Mouse (Mus musculus) c-Kit-positive CD71-negative TER-119-negative erythroid progenitor cells, embryonic 14.5 days (primary cell): ENCODE data around the gene Nubp2.

Experiments used
- DNase-seq: peaks from one replicate; pipeline ENCODE4 v3.0.0-alpha.2; 2013; ENCODE audit warnings: low read depth

Nubp2 gene

DNA sequence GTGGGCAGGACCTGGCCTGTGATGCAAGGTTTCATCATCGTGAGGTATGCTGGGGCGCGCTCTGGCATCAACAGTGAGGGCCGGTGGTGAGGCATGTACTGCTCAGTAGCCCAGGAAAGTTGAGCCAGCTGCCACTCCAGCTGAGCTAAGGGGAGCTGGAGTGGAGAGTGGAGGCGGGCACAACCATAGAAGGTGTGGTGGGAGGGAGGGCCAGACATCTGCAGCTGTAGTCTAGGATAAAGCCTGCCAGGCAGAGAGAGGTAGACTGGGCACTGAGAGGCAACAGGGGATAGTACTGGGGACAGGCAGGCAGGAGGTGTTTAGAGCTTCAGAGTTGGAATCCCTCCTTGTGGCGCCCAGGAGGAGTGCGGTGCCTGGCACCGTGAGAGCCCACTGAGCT is 26.1 kb downstream of the Nubp2 start:
- DNase-seq, result no peak

DNA sequence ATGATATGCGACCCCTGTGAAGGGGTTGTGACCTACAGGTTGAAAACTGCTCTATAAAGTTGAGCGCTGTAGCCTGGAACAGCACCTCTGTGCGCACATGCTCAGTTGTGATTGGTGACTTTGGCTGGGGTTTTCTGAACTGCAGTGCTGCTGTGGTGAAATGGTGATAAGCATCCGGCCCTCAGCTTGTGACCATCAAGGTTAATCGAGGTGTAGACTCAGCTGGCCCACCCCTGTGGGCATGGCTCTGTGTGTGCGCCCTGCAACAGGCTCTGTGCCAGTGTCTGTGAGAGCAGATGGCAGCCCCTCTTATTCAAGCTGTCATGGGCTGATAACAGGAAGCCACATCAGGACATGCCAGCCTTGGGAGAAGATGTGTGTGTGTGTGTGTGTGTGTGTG is 27.2 kb downstream of the Nubp2 start:
- no peak for DNase-seq

DNA sequence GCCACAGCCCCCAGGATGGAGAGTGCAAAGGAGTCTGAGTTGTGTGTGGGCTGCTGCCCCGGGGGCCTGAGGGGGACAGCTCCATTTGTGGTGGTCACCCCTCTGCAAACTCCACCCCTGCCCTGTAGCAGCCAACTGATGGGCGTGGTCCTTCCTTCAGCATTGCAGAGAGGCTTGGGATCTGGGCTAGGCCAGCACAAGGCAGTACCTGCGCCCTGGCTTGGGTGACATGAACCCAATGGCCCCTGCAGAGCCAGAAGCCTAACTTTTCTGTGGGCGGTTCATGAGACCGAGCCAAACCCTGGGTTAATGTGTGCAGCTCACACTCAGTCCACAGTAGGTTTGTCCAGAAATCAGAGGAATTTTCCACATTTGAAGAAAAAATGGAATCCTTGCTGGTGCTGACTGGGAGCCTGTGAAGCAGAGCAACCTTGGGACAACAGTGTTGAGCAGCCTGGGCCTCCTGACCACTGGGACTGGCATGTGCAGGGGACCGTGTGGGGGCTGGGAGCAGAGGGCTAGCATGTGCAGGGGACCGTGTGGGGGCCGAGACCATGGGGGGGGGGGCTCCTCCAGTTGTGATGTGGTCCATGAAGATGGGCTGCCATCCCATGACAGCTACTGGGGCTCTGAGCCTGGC is 28.2 kb downstream of the Nubp2 start:
- no peak for DNase-seq

DNA sequence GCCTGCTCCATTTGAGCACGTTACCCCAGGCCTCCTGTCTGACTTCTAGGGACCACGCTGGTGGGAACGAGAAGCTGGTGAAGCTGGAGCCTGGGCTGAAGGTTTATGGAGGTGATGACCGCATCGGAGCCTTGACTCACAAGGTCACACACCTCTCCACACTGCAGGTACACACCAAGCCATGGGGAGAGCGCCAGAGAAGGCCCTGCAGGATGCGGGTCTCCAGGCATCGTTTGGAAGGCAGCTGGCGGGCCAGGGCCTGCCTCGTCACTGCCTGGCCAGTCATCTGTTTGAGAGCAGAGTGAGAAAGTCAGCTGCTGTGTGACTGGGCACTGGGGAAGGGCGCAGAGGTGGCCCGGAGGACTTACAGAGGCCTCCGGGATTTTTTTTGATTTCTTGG is 29.6 kb downstream of the Nubp2 start:
- DNase-seq, result no peak

DNA sequence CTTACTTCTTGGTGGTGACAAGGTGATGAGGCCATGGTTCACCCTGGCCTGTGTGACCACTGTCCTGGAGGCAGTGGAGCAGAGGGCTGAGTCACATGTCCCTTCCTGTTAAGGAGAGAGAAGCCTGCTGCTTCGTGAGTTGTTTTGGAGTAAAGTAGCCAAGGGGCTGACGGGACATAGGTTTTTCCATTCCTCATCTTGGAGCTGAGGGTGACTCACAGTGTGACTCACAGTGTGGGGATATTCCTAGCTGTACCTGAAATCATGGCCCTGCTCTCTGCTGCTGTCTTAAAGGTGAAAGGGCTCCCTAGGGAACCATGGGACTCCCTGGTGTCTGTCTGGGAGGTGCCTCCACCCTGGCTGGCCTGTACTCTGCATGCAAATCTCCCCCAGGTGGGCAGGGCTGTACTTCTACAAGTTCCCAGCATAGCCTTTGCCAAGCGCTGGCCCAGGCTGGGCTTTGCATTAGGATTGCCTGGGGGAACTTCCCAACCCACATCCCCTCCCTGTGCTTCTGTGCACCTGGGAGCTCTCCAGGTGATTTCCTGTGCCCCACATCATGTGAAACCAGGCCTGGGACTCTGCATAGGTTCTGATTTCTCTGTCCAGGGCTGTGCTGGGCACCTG is 30.2 kb downstream of the Nubp2 start:
- DNase-seq, result no peak

GRCm38 (mm10) chr17:24851381-24852125 is 34.6 kb downstream of the Nubp2 start:
- no peak for DNase-seq

DNA sequence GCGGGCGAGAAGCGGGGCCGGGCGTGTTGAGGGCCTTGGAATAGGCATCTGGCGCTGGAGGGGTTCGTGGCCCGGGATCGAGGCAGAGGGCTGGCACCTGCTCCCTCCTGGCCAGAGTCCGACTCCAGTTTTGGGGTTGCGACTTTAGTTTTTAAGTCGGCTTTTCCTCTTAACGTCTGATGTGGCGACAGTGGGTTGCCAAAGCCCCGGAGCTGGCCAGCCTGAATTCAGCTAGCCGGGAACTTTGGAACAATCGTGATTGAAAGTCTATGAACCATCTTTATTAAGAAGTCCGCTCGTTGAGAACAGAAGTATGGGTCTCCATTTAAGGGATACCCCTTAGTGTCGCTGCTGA is 35.4 kb downstream of the Nubp2 start:
- no peak for DNase-seq

- DNase-seq, result peak; percentile 96
These were observed 35.9 kb downstream of the Nubp2 start, which contains the start of gene Fahd1 for GRCm38 (mm10) chr17:24850065-24850772. Gene Fahd1 (minus strand): TSS chr17:24850364.

DNA sequence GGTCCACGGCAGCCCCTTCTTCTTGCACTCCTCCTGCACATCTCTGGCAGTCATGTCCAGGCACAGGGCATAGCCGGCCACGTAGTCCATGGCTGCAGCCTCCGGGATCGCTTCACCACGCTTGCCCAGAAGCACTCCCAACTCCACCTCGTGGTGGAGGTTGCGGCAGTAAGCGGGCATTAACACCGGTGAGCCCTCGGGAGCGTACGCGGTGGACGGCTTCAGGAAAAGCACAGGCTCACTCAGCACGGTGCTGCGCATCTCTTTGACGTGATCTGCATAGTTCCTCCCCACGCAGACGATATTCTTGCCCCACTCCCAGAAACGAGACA is 36.5 kb downstream of the Nubp2 start:
- peak; percentile 65 for DNase-seq

DNA sequence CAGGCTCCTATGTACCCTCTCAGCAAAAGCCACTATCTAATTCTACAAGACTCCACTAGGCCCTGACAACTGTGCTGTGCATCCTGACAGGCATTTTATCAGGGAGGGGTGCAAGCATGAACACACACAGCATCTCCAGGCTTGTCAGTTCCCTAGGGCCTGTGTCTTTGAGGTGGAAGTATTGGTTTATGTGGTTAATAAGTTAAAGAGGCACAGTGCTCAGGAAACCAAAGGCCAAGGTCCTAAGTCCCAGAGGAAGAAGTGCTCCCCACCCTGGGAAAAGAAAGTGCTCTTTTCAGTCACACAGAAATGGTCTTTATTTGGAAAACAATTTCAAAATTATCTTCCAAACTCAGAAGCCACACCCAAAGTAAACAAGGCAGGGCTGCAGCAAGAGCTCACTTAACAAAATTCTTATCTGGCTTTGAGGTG is 37.5 kb downstream of the Nubp2 start:
- DNase-seq, result no peak

GRCm38 (mm10) chr17:24847386-24847785 is 38.8 kb downstream of the Nubp2 start:
- DNase-seq, result no peak

- no peak for DNase-seq
These were observed 41.6 kb downstream of the Nubp2 start for GRCm38 (mm10) chr17:24844525-24844924.

DNA sequence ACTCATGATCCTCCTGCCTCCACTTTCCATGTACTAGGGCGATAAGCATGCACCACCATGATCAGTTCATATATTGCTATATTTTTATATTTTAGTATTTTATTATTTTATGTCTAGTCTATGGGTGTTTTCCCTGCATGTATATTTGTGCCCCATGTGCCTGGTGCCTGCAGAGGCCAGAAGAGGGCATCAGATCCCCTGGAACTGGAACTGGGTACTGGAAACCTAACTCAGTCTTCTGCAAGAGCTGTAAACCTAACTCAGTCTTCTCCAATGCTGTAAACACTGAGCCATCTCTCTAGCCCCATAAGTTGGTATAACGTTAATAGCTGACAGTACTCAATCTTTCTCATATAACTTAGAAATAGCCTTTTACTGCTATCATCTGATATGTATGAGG is 43.5 kb downstream of the Nubp2 start:
- DNase-seq, result no peak

DNA sequence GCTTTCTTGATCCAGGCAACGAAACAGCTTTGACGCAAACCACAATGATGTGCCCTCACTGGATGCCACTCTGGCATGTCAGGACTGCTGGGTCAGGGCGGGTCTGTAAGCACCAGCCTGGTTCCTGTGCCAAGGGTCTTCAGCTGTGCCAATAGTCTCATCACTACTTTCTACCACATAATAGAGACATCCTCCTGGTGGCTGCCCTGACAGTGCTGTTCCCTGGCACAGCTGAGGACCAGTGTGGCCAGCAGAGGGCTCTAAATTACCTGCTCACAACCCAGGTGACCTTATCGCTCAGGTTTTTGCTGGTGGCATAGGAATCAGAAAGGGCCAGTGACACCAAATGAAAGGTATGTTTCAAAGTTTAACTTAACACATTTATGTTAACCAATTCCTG is 45.0 kb downstream of the Nubp2 start:
- DNase-seq, result no peak

GRCm38 (mm10) chr17:24840341-24840740 is 45.8 kb downstream of the Nubp2 start:
- no peak for DNase-seq

DNA sequence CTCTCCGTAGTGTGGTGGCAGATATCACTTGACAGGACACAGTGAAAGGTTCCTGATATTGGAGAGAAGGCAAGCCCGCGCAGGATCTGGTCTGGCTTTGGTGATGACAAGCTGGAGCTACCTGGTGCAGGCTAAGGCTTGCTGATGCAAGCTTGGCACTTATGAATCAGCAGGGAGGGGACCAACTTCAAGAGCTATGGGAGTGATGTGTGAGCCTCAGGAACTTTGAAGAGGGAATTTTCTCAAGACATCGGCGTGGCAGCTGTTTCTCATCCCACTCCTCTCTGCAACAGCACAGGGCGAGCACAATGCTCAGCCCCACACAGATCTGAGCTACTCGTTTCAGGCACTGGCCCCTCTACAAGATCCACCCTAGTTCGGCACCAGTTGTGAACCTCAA is 46.3 kb downstream of the Nubp2 start, which contains the start of gene Hagh:
Gene Hagh, plus strand, starts transcription at position 302 of the 400 bp plus-strand sequence.
- DNase-seq, result no peak
